Mouse (Mus musculus) mature B cell (primary cell): ENCODE measurements around the gene Fmnl2.

ENCODE experiments used
- in situ Hi-C: fragments of 300-500 bp; cut with MboI; formaldehyde crosslinking; loops from 2 replicates; pipeline ENCODE4 v1.14.3; 2019

Fmnl2 gene

DNA sequence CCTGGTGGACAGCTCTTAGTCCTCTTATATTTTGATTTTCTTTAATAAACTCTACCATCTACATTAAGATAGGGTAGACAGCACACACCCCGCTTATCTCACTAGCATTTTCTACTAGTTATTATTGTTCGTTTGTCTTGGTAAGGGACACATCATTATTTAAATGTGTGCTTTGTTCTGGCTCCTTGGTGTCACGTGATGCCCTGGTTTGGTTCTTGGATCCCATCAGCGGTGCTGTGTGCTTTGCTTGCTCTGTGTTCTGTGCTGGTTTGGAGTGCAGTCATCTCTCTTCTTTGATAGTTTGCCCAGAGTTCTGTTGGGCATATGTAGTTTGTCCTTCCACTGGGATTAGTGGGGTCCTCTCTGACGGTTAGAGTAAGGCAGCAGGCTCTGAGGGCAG is 57.9 kb downstream of the Fmnl2 start:
- in situ Hi-C loops, result no loop called here

DNA sequence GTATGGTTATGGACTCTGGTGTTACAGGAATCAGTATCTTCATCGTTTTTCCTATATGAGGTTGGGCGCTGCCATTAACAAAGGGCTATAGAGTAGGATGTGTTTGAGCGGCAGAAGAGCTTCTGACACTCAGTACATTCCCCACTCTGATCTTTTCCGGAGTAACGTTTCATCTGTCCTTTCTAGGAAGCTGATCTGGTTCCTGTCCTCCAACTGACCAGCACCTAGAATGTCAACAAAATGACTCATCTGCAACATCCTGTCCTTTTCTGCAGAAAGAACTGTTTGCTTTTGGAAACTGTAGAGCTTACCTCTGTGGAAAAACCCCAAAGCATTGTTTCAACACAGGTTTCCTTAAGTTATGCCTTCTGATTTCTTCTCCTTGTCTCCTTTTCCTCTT is 60.4 kb downstream of the Fmnl2 start:
- in situ Hi-C loops, result no loop called here

DNA sequence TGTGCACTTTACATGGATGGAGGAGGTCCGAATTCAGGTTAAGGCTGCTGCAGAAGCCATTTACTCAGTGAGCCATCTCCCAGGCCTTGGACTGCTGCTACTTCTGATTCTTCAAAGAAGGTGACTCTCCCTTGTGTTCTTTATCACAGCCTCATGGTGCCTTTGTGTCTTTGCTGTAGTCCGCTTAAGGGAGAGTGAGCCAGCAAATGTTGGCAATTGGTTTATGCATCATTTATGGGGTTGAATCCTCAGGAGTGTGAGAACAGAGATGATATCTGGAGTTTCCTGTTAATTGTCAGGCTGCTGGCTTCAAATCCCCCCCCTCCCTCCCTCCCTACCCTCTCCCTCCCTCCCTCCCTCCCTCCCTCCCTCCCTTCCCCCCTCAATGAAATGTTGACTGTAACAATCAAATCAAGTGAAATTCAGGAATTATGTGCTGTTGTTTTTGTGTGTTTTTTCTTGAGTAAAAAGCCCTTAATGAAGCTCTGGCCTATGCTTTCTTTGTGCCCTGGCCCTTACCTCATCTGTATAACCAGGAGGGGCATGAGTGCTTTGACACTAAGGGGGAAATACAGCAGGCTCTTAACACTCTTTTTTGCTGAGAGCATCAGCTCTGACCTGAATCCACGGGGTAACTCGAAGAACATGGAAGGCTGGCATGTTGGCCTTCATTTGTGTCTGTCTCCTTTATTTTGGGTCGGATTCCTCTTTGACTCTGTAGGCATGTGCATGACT is 63.2 kb downstream of the Fmnl2 start:
- in situ Hi-C loops, result no loop called here

DNA sequence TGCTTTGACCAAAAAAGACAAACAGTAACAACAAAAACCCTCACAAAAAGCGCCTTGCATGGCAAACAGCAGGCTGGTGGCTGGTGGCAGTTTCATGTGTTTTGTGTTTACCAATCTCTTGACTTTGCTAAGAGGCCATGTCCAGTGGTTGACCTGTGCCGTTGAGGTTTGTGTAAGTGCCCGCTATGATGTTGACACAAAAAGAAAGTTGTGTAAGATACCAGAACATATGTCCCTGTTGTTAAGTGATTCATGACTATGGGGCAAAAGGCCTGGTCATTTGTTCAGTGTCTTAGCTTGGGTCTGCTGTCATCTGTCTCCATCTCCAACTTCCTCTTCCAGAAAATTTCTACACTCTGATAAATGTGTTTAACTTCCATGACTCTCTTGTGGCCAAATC is 67.4 kb downstream of the Fmnl2 start:
- in situ Hi-C loops, result no loop called here

DNA sequence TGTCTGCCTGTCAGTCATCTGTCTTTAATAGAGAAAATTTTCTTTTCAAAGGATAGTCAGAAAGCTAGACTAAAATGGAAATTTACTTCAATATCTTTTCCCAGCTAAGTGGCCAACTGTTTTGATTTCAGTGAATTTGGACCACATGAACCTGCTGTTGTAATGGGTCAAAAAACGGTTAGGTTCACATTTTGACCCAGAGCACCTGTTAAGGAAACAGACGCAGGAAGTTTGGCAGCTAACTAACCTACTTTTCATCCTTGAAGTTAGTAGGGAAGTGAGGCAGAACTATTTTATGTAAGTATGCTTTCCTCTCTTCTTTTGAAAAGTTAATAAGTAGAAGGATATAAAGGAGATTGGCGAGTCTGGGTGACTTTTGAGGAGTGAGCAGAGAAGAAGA is 69.7 kb downstream of the Fmnl2 start:
- in situ Hi-C loops, result no loop called here

DNA sequence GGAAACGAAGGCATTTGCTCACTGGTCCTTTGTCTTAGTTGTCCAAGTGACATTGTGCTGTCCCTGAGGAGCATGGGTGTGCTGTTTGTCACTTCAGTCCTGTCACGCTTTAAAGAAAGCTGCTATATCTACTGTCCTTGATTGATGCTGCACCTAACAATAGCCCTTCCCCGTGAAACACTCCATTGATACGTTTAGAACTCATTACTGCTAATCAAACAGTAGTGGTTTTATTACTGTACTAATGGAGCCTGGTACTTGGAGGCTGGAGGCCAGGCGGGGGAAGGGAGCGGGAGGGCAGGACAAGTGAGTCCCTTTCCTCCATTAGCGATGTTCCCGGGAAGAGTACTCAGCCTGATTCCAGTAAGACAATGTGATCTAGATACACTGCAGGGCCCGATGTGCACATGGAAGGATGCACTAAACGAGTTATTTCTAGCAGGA is 70.2 kb downstream of the Fmnl2 start:
- in situ Hi-C loops, result no loop called here

DNA sequence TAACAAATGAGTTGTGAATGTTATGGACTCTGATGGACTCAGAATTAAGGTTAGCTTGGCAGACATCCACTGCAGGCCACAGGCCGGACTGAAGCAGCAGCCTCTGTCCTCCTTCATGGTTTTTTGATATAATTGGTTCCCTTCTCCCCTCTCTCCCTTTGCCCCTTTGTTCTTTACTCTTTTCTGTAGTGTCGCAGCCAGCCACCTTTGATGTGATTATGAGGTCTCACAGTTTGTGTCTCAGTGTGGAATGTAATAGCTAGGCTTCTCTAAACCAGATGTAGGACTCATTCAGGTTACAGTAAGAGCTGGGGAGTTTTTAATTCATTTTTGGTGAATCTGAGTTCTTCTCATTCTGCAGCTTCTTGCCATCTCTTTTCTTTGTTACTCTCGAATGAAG is 70.7 kb downstream of the Fmnl2 start:
- in situ Hi-C loops, result no loop called here

DNA sequence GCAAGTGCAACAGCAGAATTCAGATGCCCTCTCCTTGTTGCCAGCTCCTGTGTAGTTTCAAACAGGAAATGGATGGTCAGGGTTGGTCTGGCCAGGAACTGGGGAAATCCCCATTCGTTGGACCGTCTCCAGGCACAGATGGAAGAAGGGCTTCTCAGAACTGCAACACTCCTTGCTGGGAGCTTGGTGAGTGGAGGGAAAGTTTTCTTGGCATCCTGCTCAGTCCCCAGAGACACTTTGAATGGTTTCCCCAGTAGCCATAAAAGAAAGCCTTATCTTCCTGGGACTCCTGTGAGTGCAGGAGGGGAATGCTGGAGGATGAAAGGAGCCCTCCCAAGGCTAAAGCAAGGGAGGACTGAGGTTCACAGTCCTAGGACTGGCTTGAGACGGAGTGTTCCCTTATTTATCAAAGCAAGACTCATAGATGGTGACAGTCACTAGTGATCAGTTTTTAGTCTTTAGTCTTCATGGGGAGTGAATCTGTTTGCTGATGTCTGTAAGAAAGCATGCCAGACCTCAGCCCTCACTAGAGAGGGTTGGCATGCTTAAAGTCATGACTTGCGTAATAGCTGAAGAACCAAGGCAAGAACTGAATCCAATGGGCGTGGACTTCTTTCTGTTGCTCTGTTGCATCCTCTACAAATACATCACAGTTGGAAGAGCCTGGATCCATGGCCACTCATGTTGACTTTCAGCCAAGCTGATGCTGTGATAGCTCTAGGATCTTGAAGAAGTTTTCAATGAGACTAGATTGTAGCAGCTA is 72.6 kb downstream of the Fmnl2 start:
- in situ Hi-C loops, result no loop called here

DNA sequence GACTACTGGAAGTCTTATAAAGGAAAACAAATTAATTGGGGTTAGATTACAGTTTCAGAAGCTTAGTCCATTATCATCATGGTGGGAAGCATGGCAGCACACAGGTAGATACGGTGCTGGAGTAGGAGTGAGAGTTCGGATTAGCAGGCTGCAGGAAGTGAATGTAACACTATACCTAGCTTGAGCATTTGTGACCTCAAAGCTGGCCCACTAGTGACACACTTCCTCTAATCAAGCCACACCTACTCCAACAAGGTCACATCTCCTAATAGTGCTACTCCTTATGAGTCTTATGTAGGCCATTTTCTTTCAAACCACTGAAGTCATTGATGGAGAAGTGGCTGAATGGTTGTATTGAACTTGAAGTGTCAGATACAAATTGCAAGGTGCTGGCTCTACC is 73.7 kb downstream of the Fmnl2 start:
- in situ Hi-C loops, result no loop called here

DNA sequence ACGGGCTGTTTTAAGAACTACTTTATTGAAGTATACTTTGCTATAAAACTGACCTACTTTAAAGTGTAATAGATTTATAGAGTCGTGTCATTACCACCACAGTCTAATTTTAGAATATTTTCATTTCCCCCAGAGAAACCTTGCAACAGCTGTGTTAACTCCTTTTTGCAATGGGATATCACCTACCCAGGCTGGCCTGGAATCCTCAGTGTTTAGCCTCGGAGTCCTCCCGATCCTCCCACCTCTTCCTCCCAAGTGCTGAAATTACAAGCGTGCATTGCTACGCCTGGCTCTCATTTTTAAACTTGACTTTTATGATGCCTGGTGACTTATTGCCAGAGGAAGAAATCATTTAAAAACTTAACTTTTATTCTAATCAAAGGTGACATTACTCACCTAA is 78.2 kb downstream of the Fmnl2 start:
- in situ Hi-C loops, result no loop called here

DNA sequence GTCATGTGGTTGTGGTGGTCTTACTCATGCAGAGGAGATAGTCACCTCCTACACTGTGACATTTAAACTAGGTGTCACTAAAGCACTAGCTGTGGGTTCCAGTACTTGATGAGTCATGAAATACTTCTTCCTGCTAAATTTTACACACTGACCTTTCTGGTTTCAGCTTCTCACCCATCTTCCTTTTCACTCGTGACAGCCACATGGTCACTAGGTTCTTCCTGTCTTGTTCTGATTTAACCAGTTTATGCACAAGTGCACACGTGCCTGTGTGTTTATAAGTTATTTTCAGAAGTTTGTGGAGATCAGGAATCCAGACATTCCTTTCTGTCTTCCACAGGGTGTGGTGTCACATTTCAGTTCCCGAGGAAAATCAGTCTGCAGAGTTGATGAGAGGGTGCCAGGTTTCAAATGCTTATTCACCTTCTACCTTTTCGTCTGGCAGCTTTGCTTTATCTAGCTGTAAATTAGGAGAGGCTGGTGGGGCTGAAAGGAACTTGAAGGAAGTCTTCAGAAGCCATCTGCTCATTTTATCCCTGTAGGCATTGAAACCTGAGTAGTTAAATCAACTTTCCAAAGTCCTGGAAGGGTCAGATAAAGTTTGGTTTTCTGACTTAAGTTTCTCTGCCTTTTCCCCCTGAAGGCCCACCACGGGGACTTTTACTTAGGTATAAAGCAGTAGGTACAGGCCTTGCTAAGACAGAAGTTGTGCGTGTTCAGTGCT is 80.9 kb downstream of the Fmnl2 start:
- in situ Hi-C loops, result no loop called here

DNA sequence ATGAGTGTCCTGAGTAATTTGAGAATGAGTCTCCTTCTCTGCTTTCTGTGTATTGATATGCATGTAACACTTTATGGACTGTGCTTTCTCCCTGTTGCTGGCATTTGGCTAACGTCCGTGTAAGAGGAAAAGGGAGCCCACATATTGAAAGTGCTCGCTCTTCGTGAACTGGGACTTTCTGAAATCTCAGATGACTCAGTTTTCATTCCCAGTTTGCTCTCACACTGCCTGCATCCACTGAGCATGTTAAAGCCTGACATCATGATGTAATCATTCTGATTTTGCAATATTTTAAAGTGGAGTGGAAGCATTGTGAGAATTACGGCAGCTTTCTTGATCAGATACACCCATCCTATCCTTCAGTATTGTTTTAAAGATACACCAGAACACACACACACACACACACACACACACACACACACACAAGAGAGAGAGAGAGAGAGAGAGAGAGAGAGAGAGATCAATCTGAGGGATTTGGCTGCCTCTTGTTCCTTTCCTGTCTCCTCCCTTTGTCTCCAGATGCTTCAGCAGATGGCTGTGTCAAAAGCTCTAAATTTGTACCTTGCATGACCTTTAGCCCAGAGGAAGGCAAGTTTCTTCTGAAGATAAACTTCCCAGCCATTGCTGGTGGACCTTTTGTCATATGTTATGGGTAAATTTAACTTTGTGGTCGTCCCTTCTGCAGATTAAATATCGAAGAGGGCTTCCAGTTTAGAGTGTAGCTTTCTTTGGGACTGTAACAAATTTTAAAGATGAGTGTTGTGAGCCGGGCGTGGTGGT is 86.2 kb downstream of the Fmnl2 start:
- in situ Hi-C loops, result no loop called here

DNA sequence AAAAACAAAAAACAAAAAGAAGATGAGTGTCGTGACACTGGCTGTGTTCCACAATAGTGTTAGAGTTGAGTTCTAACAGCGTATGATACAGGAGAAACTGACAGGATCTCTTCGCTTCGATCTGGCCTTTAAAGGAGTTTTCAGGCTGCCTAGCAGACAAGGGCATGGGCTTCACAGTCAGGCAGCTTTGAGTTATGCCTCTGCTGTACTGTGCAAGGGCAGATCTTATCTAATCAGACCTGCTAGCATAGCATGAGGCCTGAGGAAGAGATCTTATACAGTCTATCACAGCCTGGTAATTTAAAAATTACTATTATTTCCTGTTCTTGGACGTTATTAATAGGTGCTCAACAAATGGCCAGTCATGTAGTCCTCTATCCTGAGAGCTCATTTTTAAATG is 86.9 kb downstream of the Fmnl2 start:
- in situ Hi-C loops, result no loop called here

DNA sequence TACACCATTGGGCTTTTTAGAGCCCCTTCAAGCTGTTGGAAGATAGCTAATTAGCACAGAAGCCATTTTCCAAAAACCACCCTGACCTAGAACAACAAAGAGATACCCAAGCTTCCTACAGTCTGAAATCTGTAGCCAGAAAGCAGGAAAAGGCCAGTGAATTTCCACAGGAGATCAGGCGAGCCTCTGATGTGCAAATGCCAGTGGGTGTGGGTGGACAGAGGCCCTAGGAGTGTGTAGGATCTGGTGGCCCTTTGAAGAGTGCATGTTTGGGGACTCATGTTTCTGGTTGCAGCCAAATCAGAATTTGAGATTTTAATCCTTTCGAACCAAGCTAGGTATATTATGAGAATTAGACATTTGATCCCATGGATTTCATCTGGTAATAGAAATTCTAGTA is 88.4 kb downstream of the Fmnl2 start:
- in situ Hi-C loops, result no loop called here

DNA sequence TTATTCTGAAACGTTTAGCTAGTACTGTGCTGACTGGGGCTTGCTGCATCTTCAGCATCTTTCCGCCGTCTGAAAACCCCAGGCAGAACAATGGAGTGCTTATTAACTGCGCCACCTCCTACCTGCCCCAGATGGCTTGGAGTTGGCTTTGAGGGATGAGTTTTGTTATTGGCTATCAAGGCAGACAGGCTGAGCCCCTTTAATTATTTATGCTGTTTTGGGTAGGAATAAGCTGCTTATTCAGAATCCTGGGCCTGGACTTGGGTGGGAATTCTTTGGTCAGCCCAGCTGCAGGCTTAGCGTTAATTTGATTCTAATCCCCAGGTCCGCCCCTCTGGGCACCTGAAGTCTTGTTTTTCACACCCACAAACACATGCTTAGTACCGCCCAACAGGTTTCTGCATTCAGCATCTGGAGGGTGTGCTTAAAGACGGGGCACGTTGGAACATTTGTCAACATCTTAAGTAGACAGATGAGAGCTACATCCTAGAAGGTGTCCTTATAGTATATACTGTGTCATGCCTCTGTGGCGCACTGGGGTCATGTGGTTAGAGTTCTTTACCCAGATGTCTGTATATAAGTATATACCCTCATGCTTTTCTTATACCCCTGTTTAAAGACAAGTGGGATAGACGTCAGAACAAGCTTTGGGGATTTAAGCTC is 89.0 kb downstream of the Fmnl2 start:
- in situ Hi-C loops, result no loop called here

DNA sequence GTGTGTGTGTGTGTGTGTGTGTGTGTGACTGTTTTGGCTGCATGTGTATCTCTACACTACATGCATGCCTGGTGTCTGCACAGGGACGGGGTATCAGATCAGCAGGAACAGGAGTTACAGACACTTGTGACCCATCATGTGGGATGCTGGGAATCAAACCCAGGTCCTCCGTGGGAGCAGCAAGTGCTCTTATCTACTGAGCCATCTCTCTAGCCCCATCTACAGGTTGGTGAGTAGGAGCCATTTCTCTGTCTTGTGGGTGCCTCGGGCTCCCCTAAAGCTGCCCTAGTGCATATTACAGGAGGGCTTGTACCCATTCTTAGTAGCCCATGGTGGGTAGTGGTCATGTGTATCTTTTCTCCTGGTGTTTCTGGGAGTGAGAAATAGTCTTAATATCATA is 90.7 kb downstream of the Fmnl2 start:
- in situ Hi-C loops, result no loop called here

DNA sequence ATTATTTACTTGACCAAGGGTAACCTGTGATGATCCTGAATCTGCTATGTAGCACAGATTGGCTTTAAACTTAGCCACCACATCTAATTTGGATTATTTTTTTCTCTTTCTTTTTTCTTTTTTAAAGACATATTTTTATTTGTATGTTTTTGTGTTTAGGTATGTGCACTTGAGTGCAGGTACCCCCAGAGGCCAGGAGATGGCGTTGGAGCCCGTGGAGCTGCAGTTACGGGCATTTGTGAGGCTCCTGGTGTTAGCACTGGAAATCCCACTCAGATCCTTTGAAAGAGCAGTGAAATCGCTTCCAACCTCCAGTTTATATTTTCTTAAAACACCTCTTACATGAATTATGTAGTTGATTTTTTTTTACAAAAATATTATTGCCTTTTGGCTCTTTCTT is 91.9 kb downstream of the Fmnl2 start:
- in situ Hi-C loops, result no loop called here

DNA sequence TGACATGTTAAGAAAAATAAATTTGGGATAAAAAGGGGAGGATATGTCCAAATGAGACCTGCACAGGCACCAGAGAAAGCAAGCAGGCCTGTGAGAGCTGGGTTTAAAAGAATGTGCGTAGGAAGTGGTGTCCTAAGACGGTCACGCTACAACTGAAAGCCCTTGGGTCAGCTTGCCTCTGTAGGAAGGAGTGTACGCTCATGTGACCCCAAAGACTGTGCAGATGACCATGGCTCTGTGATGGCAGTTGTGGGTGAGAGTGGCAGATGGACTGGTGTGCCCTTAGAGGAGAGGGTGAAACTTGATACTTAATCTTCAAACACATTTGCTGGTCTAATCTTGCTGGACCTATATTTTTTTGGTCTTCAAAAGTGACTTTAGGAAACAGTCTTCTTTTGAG is 92.6 kb downstream of the Fmnl2 start:
- in situ Hi-C loops, result no loop called here

DNA sequence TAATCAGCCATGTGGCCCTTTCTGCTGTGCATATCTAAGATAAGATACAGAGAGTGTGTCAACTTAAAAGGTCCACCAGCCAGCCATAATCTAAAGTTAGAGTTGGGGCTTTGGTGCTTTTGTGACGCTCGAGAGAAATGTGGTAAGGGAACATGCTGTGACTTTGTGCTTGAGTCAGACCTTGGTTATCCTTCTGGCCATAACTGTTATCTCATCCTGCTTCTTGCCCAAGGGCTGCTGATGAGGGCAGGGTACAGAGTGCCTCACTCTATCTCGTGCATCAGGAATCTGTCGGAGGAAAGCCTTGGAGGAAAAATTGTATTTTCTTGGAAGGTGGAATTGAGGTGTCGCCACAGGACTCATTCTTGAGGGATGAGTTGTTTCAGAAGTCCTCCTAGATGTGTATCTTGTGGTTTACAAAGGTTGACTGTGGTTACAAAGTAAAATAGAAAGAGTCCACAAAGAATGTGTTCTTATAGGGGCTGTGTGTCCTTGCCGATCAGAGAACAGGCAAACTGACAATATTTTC is 94.6 kb downstream of the Fmnl2 start:
- in situ Hi-C loops, result no loop called here

DNA sequence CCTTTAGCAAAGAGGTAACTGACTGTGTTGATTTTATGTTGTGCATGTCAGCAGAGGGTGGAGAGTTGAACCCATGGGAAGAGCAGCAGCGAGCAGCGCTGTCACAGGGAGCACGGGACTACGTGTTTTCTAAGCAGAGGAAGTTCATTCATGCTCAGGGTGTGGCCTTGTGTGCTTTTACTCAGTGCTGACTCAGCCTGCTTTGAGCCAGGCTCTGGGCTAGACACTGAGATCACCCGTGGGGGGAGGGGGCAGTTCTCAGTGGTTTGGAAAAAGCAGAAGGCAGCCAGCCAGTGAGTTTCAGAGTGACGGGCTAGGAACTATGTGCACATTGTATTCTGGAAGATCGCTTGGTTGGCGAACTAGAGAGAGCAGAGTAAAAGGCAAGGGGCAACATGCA is 97.4 kb downstream of the Fmnl2 start:
- in situ Hi-C loops, result no loop called here

DNA sequence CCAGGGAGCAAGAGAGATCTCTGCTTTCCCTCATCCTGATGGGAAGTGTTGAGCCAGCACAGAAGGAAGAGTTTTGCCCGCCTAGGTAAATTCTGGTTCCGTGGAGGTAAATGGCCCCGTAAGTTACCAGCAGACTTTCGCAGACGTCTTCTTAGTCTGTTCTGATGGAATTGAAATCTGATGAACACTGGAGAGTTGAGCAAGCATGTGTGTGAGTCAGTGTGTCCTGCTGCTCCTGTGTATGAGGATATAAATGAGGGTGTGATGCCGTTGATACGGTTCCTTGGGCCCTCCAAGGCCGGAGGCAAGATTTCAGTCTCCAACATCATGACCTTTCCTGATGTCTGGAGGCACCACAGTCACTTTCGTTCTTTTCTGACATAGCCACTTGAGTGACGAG is 98.2 kb downstream of the Fmnl2 start:
- in situ Hi-C loops, result no loop called here
